Mouse (Mus musculus) embryonic facial prominence, embryonic 11.5 days (tissue): ENCODE measurements around the gene Celf5. TPM values are rescaled to one million over a fixed set of nuclear protein-coding genes. Genes with fewer than 3 reads are reported as not detected.

ENCODE experiments used
- ATAC-seq: fragments of 200-750 bp; cut with Nextera tagmentation; replicated peaks from 2 replicates; pipeline ENCODE4 v1.8.0; 2017; ENCODE audit warnings: low read depth; ENCODE audit not compliant: insufficient number of reproducible peaks, low FRiP score, low TSS enrichment
- DNase-seq: peaks from one replicate; pipeline ENCODE4 v3.0.0-alpha.2; 2015; ENCODE audit warnings: low spot score
- H3K27ac ChIP-seq: fragments of 300-500 bp; sonication (generic); replicated peaks from 2 replicates; pipeline ENCODE4 v1.5.1; 2014; ENCODE audit warnings: mild to moderate bottlenecking, low read depth, low read length, control low read depth
- H3K27me3 ChIP-seq: fragments of 300-500 bp; sonication (generic); 2 replicates; pipeline ENCODE4 v1.6.1; 2014; ENCODE audit warnings: mild to moderate bottlenecking, low read length, moderate library complexity, mixed read lengths; ENCODE audit not compliant: control insufficient read depth, insufficient read depth
- H3K36me3 ChIP-seq: fragments of 300-500 bp; sonication (generic); replicated peaks from 2 replicates; pipeline ENCODE4 v1.6.1; 2014; ENCODE audit warnings: low read depth, mild to moderate bottlenecking, low read length, moderate library complexity, mixed read lengths; ENCODE audit not compliant: control insufficient read depth, insufficient read depth
- H3K4me1 ChIP-seq: fragments of 300-500 bp; sonication (generic); 2 replicates; pipeline ENCODE4 v1.6.1; 2014; ENCODE audit warnings: low read length, mixed read lengths; ENCODE audit not compliant: control insufficient read depth, insufficient read depth
- H3K4me2 ChIP-seq: fragments of 300-500 bp; sonication (generic); 2 replicates; pipeline ENCODE4 v1.6.1; 2014; ENCODE audit warnings: low read depth, mild to moderate bottlenecking, control low read depth, low read length, moderate library complexity
- H3K4me3 ChIP-seq: fragments of 300-500 bp; sonication (generic); 2 replicates; pipeline ENCODE4 v1.5.1; 2014; ENCODE audit warnings: low read depth, low read length, control low read depth
- H3K9ac ChIP-seq: fragments of 300-500 bp; sonication (generic); replicated peaks from 2 replicates; pipeline ENCODE4 v1.6.1; 2014; ENCODE audit warnings: mild to moderate bottlenecking, control low read depth, low read length
- H3K9me3 ChIP-seq: fragments of 300-500 bp; sonication (generic); replicated peaks from 2 replicates; pipeline ENCODE4 v1.6.1; 2016; ENCODE audit warnings: mild to moderate bottlenecking, low read length, inconsistent platforms, mixed read lengths; ENCODE audit not compliant: control insufficient read depth
- WGBS: fragments of 180-500 bp; shearing (Covaris S2); extraction: QIAGEN DNeasy Blood & Tissue Kit; methylation state at CpG from one replicate; pipeline ENCODE4 v1.1.7; 2014; 5-methylcytosine and 5-hydroxymethylcytosine counted together
- polyA plus RNA-seq: library from polyadenylated mRNA; unstranded; fragments of >200 nt; fragmentation: Nextera tagmentation; extraction: Ambion mirVana; gene quantifications from 2 replicates; pipeline ENCODE4 v1.2.1, GENCODE M21; 2014

The Celf5 gene
- polyA plus RNA-seq, 1 experiment from 2014 or later = 2.5 TPM

- H3K36me3 ChIP-seq = no peaks in the 10 kb centered on the region
- H3K9ac ChIP-seq = no peak overlapping the region
- no peak overlapping the region for H3K4me2 ChIP-seq
- no peaks in the 10 kb centered on the region for H3K27me3 ChIP-seq
- H3K4me1 ChIP-seq = peaks cover 5% of the 10 kb centered on the region
- 89% methylated on average over 10 of the region's 10 CpGs for WGBS
- H3K9me3 ChIP-seq = no peaks in the 10 kb centered on the region
- H3K4me3 ChIP-seq = no peak overlapping the region
- ATAC-seq (no peak), DNase-seq (no peak)
- H3K27ac ChIP-seq = no peak overlapping the region
Measured at GRCm38 (mm10) chr10:81419111-81419928, 63.2 kb downstream of the Celf5 start.

- no peak overlapping the region for H3K4me3 ChIP-seq
- no peak overlapping the region for H3K4me2 ChIP-seq
- no peaks in the 10 kb centered on the region for H3K9me3 ChIP-seq
- H3K27ac ChIP-seq = no peak overlapping the region
- ATAC-seq = no peak
- H3K9ac ChIP-seq = no peak overlapping the region; the same call in 1 of the 2 replicates
- 39% methylated on average over 11 of the region's 11 CpGs for WGBS
- no peaks in the 10 kb centered on the region for H3K27me3 ChIP-seq
- H3K36me3 ChIP-seq = no peaks in the 10 kb centered on the region
- DNase-seq = no peak
- H3K4me1 ChIP-seq = peaks cover 7% of the 10 kb centered on the region
Measured at GRCm38 (mm10) chr10:81418216-81419070, 64.1 kb downstream of the Celf5 start.

- WGBS = 38% methylated on average over 12 of the region's 12 CpGs
- H3K4me2 ChIP-seq = peak overlapping the region; percentile 75
- H3K9ac ChIP-seq = peak overlapping the region; percentile 64
- peak overlapping the region; percentile 32; the same call in 1 of the 2 replicates for H3K27ac ChIP-seq
- DNase-seq (no peak), ATAC-seq (no peak)
- H3K4me3 ChIP-seq = peak overlapping the region; percentile 30
- H3K9me3 ChIP-seq = no peaks in the 10 kb centered on the region
- H3K4me1 ChIP-seq = peaks cover 7% of the 10 kb centered on the region
- H3K27me3 ChIP-seq = no peaks in the 10 kb centered on the region
- no peaks in the 10 kb centered on the region for H3K36me3 ChIP-seq
Measured at GRCm38 (mm10) chr10:81417227-81418215, 65.0 kb downstream of the Celf5 start.

DNA sequence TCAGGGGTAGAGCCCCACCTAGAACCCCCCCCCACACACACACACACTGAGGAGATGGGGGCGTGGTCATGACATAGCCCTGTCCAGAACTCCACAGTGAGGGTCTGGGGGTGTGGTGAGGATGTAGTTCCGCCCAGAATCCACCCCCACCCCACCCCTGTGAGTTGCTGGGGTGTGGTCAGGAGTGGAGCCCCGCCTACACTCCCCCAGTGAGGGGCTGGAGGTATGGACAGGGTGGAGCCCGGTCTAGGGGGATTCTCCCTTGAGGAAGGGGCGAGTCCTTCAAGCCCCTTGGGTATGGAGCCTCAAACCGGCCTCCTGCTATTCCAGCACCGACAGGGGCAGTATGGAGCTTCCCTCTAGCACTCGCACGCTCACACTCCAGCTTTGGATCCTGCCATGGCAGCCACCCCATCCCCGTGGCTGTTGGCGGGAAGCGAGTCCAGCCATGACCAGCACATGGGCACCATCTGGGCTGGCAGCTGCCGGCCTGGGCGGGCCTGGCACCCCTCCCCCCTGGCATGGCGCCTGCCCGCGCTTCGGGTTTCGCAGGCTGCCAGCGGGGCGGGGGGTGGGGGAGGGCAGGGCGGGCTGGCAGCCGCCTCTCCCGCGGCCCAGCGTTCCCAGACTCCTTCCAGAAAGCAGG lies 65.8 kb downstream of the Celf5 start:
- peak overlapping the region; percentile 30 for H3K4me3 ChIP-seq
- ATAC-seq = peak; percentile 29
- H3K36me3 ChIP-seq = no peaks in the 10 kb centered on the region; the same call in 1 of the 2 replicates
- H3K9ac ChIP-seq = peak overlapping the region; percentile 64
- peaks cover 7% of the 10 kb centered on the region for H3K4me1 ChIP-seq
- peak overlapping the region; percentile 32; the same call in 1 of the 2 replicates for H3K27ac ChIP-seq
- peak; percentile 87 for DNase-seq
- WGBS = 1% methylated on average over 26 of the region's 26 CpGs
- peak overlapping the region; percentile 75 for H3K4me2 ChIP-seq
- no peaks in the 10 kb centered on the region for H3K27me3 ChIP-seq
- H3K9me3 ChIP-seq = no peaks in the 10 kb centered on the region

DNA sequence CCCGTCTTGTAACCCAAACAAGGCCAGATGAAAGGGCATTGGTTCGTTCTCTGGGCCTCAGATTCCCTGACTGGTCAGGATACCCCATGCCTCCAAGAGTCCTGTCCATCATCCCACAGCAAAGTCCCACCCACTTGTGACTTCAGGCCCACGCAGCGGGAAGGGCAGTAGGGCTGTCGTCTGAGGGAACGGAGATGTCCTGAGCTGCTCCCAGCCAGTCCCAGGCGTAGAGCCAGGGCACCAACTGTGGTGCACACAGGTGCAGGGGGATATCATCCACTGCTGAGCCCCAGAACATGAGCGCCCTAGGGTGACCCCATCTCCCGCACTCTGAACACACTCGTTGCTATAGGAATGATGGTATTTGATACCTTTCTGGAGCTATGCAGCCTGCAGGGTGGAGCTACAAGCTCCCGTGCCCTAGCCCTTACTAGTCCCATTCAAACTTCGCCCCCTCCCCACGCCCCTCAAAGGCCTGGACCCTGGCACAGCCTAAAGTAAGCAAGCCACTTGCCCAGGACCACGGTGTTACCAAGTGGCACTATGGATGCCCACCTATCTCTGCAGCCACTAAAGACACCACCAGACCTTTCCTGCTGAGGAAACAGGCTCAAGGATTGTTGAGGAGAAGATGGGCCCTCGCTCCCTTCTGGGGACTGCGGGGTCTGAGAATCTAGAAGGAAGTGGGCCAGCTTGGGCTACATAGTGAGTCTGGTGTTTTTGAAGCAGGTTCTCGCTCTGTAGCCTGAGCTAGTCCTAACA lies 66.8 kb downstream of the Celf5 start:
- ATAC-seq = no peak
- H3K9me3 ChIP-seq = no peaks in the 10 kb centered on the region
- H3K4me1 ChIP-seq = peaks cover 7% of the 10 kb centered on the region
- H3K27me3 ChIP-seq = no peaks in the 10 kb centered on the region
- H3K9ac ChIP-seq = no peak overlapping the region
- DNase-seq = no peak
- no peak overlapping the region for H3K4me2 ChIP-seq
- H3K4me3 ChIP-seq = no peak overlapping the region; the same call in 1 of the 2 replicates
- peak overlapping the region; percentile 41 for H3K27ac ChIP-seq
- no peaks in the 10 kb centered on the region; the same call in 1 of the 2 replicates for H3K36me3 ChIP-seq
- 60% methylated on average over 17 of the region's 17 CpGs for WGBS

GRCm38 (mm10) chr10:81415146-81415545 lies 67.4 kb downstream of the Celf5 start:
- Histone ChIP-seq H3K4me3 (no peak overlapping the region), H3K36me3 (no peaks in the 10 kb centered on the region; the same call in 1 of the 2 replicates), H3K4me2 (0 out of 2 replicates have a peak overlapping the region, but pooled peaks have one; percentile 16), H3K4me1 (peaks cover 7% of the 10 kb centered on the region), H3K9ac (no peak overlapping the region), H3K9me3 (no peaks in the 10 kb centered on the region), H3K27ac (no peak overlapping the region; the same call in 1 of the 2 replicates), H3K27me3 (no peaks in the 10 kb centered on the region)
- DNase-seq (no peak), ATAC-seq (no peak)
- 85% methylated on average over 5 of the region's 5 CpGs for WGBS
